In genomic region chr7:133014631-133015030, GRCm38 (mm10) we compare ENCODE assay signal across 10 mouse cellular contexts.
DNase-seq lines count a peak whose midpoint lies in the region; ATAC-seq lines count a peak whose summit lies in the region.
"Had no signal": no experiment of that assay in that cellular context is flagged by ENCODE, and none has a peak within 500 bp of the region (broad histone marks: within the 10 kb centered on the region; RNA-seq: fewer than 3 reads in every experiment).

No protein-coding gene starts in this region.

- H3K4me1 ChIP-seq in heart, embryonic 11.5 days (ENCODE audit: control insufficient read depth, insufficient read depth, low read length) = peaks cover 49% of the 10 kb centered on the region
- peaks cover 94% of the 10 kb centered on the region for H3K4me1 ChIP-seq in midbrain, embryonic 10.5 days
- peaks cover 57% of the 10 kb centered on the region for H3K4me1 ChIP-seq in midbrain, embryonic 16.5 days (ENCODE audit: control insufficient read depth, insufficient read depth, low read length)
- peaks cover 67% of the 10 kb centered on the region for H3K4me1 ChIP-seq in hindbrain, embryonic 15.5 days (replicated peaks)
- peaks cover 73% of the 10 kb centered on the region for H3K4me1 ChIP-seq in stomach, embryonic 16.5 days (ENCODE audit: control insufficient read depth, insufficient read depth, low read length)

- no peak for ATAC-seq in heart, embryonic 11.5 days (replicated peaks; ENCODE audit: insufficient number of reproducible peaks, low FRiP score, low TSS enrichment)
- ATAC-seq in midbrain, embryonic 16.5 days = no peak
- ATAC-seq in hindbrain, embryonic 15.5 days (ENCODE audit: low FRiP score, low read depth) = no peak
- ATAC-seq in stomach, embryonic 16.5 days (ENCODE audit: insufficient read depth, low FRiP score) = no peak

- H3K27me3 ChIP-seq in heart, embryonic 11.5 days (ENCODE audit: control insufficient read depth, insufficient read depth, low read length) = no peaks in the 10 kb centered on the region
- no peaks in the 10 kb centered on the region for H3K27me3 ChIP-seq in midbrain, embryonic 10.5 days (ENCODE audit: low read depth, poor library complexity, severe bottlenecking)
- no peaks in the 10 kb centered on the region for H3K27me3 ChIP-seq in midbrain, embryonic 16.5 days (ENCODE audit: control insufficient read depth, insufficient read depth, low read depth, low read length)
- no peaks in the 10 kb centered on the region for H3K27me3 ChIP-seq in hindbrain, embryonic 15.5 days
- no peaks in the 10 kb centered on the region for H3K27me3 ChIP-seq in stomach, embryonic 16.5 days (ENCODE audit: control insufficient read depth, insufficient read depth, low read length)

- no peak overlapping the region for H3K4me2 ChIP-seq in heart, embryonic 11.5 days
- no peak overlapping the region for H3K4me2 ChIP-seq in midbrain, embryonic 16.5 days (ENCODE audit: low read length)
- H3K4me2 ChIP-seq in hindbrain, embryonic 15.5 days = no peak overlapping the region
- H3K4me2 ChIP-seq in stomach, embryonic 16.5 days (ENCODE audit: low read depth, low read length) = 0 out of 2 replicates have a peak overlapping the region, but pooled peaks have one; percentile 27

- no peaks in the 10 kb centered on the region for H3K9me3 ChIP-seq in heart, embryonic 11.5 days (replicated peaks; ENCODE audit: control insufficient read depth, low read length)
- no peaks in the 10 kb centered on the region for H3K9me3 ChIP-seq in midbrain, embryonic 10.5 days (replicated peaks)
- H3K9me3 ChIP-seq in midbrain, embryonic 16.5 days (replicated peaks; ENCODE audit: control insufficient read depth, low read length, poor library complexity, severe bottlenecking) = no peaks in the 10 kb centered on the region
- no peaks in the 10 kb centered on the region for H3K9me3 ChIP-seq in hindbrain, embryonic 15.5 days
- H3K9me3 ChIP-seq in stomach, embryonic 16.5 days (replicated peaks; ENCODE audit: control insufficient read depth, low read length) = no peaks in the 10 kb centered on the region

- 0 out of 2 replicates have a peak, but pooled peaks cover 4% of the 10 kb centered on the region for H3K36me3 ChIP-seq in heart, embryonic 11.5 days (ENCODE audit: control insufficient read depth, insufficient read depth, low read length)
- peaks cover 28% of the 10 kb centered on the region for H3K36me3 ChIP-seq in midbrain, embryonic 10.5 days
- H3K36me3 ChIP-seq in midbrain, embryonic 16.5 days (ENCODE audit: control insufficient read depth, insufficient read depth, low read length) = no peaks in the 10 kb centered on the region
- no peaks in the 10 kb centered on the region for H3K36me3 ChIP-seq in hindbrain, embryonic 15.5 days
- H3K36me3 ChIP-seq in stomach, embryonic 16.5 days (ENCODE audit: control insufficient read depth, insufficient read depth, low read length) = no peaks in the 10 kb centered on the region

- no peak for DNase-seq in heart, postnatal 25 days (ENCODE audit: low spot score)
- no peak for DNase-seq in midbrain, embryonic 10.5 days (ENCODE audit: low spot score)
- DNase-seq in T-cell, adult 2 months (ENCODE audit: low spot score) = no peak
- no peak for DNase-seq in thymus, postnatal 4 days
- DNase-seq: kidney, adult 9 months; thymus, postnatal 14 days had no signal

- H3K9ac ChIP-seq in heart, embryonic 11.5 days (ENCODE audit: low read depth, low read length) = 0 out of 2 replicates have a peak overlapping the region, but pooled peaks have one; percentile 28
- no peak overlapping the region for H3K9ac ChIP-seq in midbrain, embryonic 16.5 days (ENCODE audit: low read depth, low read length)
- H3K9ac ChIP-seq in hindbrain, embryonic 15.5 days = no peak overlapping the region
- H3K9ac ChIP-seq in stomach, embryonic 16.5 days (ENCODE audit: low read length) = peak overlapping the region; percentile 49; the same call in 1 of the 2 replicates

- no peak overlapping the region for H3K4me3 ChIP-seq in heart, embryonic 11.5 days (ENCODE audit: low read depth, low read length)
- peak overlapping the region; percentile 16; the same call in 1 of the 2 replicates for H3K4me3 ChIP-seq in midbrain, embryonic 10.5 days
- no peak overlapping the region for H3K4me3 ChIP-seq in midbrain, embryonic 16.5 days (ENCODE audit: low read depth, low read length)
- H3K4me3 ChIP-seq in hindbrain, embryonic 15.5 days = no peak overlapping the region
- no peak overlapping the region for H3K4me3 ChIP-seq in stomach, embryonic 16.5 days (replicated peaks; ENCODE audit: low read length)

- WGBS in heart, embryonic 11.5 days (ENCODE audit: insufficient replicate concordance) = 92% methylated on average over 14 of the region's 14 CpGs
- 93% methylated on average over 14 of the region's 14 CpGs for WGBS in midbrain, embryonic 10.5 days
- 83% methylated on average over 14 of the region's 14 CpGs for WGBS in midbrain, embryonic 16.5 days
- WGBS in hindbrain, embryonic 15.5 days = 92% methylated on average over 14 of the region's 14 CpGs
- WGBS in stomach, embryonic 16.5 days = 92% methylated on average over 14 of the region's 14 CpGs

- no peak overlapping the region for H3K27ac ChIP-seq in heart, embryonic 11.5 days (ENCODE audit: low read depth, low read length)
- H3K27ac ChIP-seq in midbrain, embryonic 10.5 days (replicated peaks) = peak overlapping the region; percentile 82
- no peak overlapping the region for H3K27ac ChIP-seq in midbrain, embryonic 16.5 days (ENCODE audit: low read length)
- peak overlapping the region; percentile 62 for H3K27ac ChIP-seq in hindbrain, embryonic 15.5 days (replicated peaks)
- H3K27ac ChIP-seq in stomach, embryonic 16.5 days (ENCODE audit: low read length) = peak overlapping the region; percentile 91

- intact Hi-C loops in heart, postnatal 25 days (cut with DNase I) = no loop called here

Comparison
In these comparisons a context has a peak if more than half of its experiments do, and no peak if none do; other contexts are left out.
1. H3K27ac ChIP-seq: peak in midbrain, embryonic 10.5 days (single experiment), hindbrain, embryonic 15.5 days (single experiment) and stomach, embryonic 16.5 days (single experiment); none in heart, embryonic 11.5 days (single experiment) and midbrain, embryonic 16.5 days (single experiment).
2. H3K9ac ChIP-seq: peak in heart, embryonic 11.5 days (single experiment) and stomach, embryonic 16.5 days (single experiment); none in midbrain, embryonic 16.5 days (single experiment) and hindbrain, embryonic 15.5 days (single experiment).